Comparison of ENCODE assay signal across 16 mouse cellular contexts in genomic region chrX:22195625-22196024, GRCm38 (mm10).
"Had no signal": no experiment of that assay in that cellular context is flagged by ENCODE, and none has a peak within 500 bp of the region (broad histone marks: within the 10 kb centered on the region; RNA-seq: fewer than 3 reads in every experiment).

No protein-coding gene starts in this region.

- H3K27me3 ChIP-seq: neural tube, embryonic 13.5 days; neural tube, embryonic 15.5 days; stomach, embryonic 15.5 days had no signal

- H3K9me3 ChIP-seq: neural tube, embryonic 13.5 days; neural tube, embryonic 15.5 days; stomach, embryonic 15.5 days had no signal

- DNase-seq: retina, postnatal 1 day; right cerebral cortex, adult 18-20 months; right cerebral cortex, postnatal 14 days; right cerebral cortex, postnatal 25 days; right cerebral cortex, postnatal 4 days; spleen, adult 18-20 months; thymus, adult 18-20 months; thymus, adult 2 months; thymus, postnatal 14 days; thymus, postnatal 25 days; thymus, postnatal 36 days; thymus, postnatal 4 days had no signal

- H3K36me3 ChIP-seq: neural tube, embryonic 13.5 days; neural tube, embryonic 15.5 days; stomach, embryonic 15.5 days had no signal

- H3K4me3 ChIP-seq: neural tube, embryonic 13.5 days; neural tube, embryonic 15.5 days; stomach, embryonic 15.5 days had no signal

- H3K27ac ChIP-seq: neural tube, embryonic 13.5 days; neural tube, embryonic 15.5 days; stomach, embryonic 15.5 days; stomach, postnatal 0 days had no signal

- H3K4me1 ChIP-seq: neural tube, embryonic 13.5 days; neural tube, embryonic 15.5 days; stomach, embryonic 15.5 days had no signal

- H3K9ac ChIP-seq: neural tube, embryonic 13.5 days; neural tube, embryonic 15.5 days; stomach, embryonic 15.5 days had no signal

- H3K4me2 ChIP-seq: neural tube, embryonic 13.5 days; neural tube, embryonic 15.5 days; stomach, embryonic 15.5 days had no signal
